Mouse (Mus musculus) forebrain, embryonic 16.5 days (tissue): ENCODE measurements at regions not wholly inside any gene's neighbourhood (a gene's known extent, or its start where the extent isn't known, plus 50 kb on each side); places are given as distances from the start of the nearest gene placed in this dataset.

Source experiments
- ATAC-seq: fragments of 200-750 bp; cut with Nextera tagmentation; 2 replicates; pipeline ENCODE4 v1.8.0; 2017; ENCODE audit warnings: mild to moderate bottlenecking, moderate library complexity
- H3K27ac ChIP-seq: fragments of 300-500 bp; sonication (generic); 2 replicates; pipeline ENCODE4 v1.5.1; 2014; ENCODE audit warnings: low read length, control low read depth
- H3K27me3 ChIP-seq: fragments of 300-500 bp; sonication (generic); replicated peaks from 2 replicates; pipeline ENCODE4 v1.6.1; 2014; ENCODE audit warnings: low read length; ENCODE audit not compliant: control insufficient read depth, insufficient read depth
- H3K36me3 ChIP-seq: fragments of 300-500 bp; sonication (generic); 2 replicates; pipeline ENCODE4 v1.6.1; 2014; ENCODE audit not compliant: control insufficient read depth, insufficient read depth
- H3K4me1 ChIP-seq: fragments of 300-500 bp; sonication (generic); replicated peaks from 2 replicates; pipeline ENCODE4 v1.6.1; 2014; ENCODE audit warnings: low read length; ENCODE audit not compliant: control insufficient read depth, insufficient read depth
- H3K4me2 ChIP-seq: fragments of 300-500 bp; sonication (generic); 2 replicates; pipeline ENCODE4 v1.6.1; 2014; ENCODE audit warnings: mild to moderate bottlenecking, low read length, control low read depth
- H3K4me3 ChIP-seq: fragments of 300-500 bp; sonication (generic); replicated peaks from 2 replicates; pipeline ENCODE4 v1.5.1; 2014; ENCODE audit warnings: mild to moderate bottlenecking, low read length, control low read depth
- H3K9ac ChIP-seq: fragments of 300-500 bp; sonication (generic); replicated peaks from 2 replicates; pipeline ENCODE4 v1.6.1; 2014; ENCODE audit warnings: low read depth, low read length, control low read depth
- H3K9me3 ChIP-seq: fragments of 300-500 bp; sonication (generic); 2 replicates; pipeline ENCODE4 v1.6.1; 2016; ENCODE audit warnings: low read length; ENCODE audit not compliant: control insufficient read depth
- WGBS: fragments of 180-500 bp; shearing (Covaris S2); extraction: QIAGEN DNeasy Blood & Tissue Kit; methylation state at CpG from one replicate; pipeline ENCODE4 v1.1.7; 2014; 5-methylcytosine and 5-hydroxymethylcytosine counted together

DNA sequence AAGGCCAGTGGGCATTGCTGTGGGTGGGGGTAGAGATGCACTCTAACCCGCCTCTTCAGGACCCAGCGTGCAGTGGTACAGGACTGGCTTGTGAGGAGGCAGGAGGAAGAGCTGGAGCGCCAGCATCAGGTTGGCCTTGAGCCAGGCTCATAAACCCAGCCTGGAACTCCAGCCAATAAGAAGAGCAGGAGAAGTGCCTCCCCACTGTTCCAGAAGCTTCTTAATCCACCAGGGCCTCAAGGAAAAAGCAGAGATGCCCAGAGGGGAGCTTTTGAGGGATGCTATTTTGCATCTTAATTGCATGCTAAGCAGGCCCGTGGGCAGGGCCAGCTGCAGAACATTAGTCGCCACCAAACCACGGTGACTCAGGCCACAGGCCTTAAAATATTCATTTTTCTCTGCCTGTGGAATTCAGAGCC, 161.4 kb upstream of the Zc3h12a start:
- 0 out of 2 replicates have a peak, but pooled peaks cover 2% of the 10 kb centered on the region for H3K9me3 ChIP-seq
- no peaks in the 10 kb centered on the region for H3K36me3 ChIP-seq
- ATAC-seq, result peak; percentile 83
- 0 out of 2 replicates have a peak, but pooled peaks cover 4% of the 10 kb centered on the region for H3K27me3 ChIP-seq
- peaks cover 17% of the 10 kb centered on the region for H3K4me1 ChIP-seq
- peak overlapping the region; percentile 42; the same call in 1 of the 2 replicates for H3K27ac ChIP-seq
- H3K4me3 ChIP-seq, result no peak overlapping the region
- no peak overlapping the region for H3K4me2 ChIP-seq
- no peak overlapping the region for H3K9ac ChIP-seq
- WGBS, result 8% methylated on average over 6 of the region's 6 CpGs

DNA sequence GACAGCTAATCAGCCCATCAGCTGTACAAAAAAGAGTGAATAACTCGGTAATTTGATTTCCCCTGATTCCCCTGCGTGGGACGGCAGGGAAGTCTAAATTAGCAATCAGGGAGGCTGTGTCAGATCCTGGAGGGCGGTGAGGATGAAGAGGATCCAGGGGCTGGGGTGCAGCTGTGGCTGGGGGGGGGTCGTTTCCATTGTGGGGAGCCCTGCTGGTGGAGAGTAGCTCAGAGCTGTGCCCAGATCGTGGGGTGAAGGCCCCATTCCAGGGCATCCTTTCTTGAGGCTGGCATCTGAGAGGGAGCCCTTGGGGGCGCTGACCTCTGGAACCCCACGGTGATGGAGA, 155.3 kb upstream of the Zc3h12a start:
- H3K27ac ChIP-seq, result peak overlapping the region; percentile 77

DNA sequence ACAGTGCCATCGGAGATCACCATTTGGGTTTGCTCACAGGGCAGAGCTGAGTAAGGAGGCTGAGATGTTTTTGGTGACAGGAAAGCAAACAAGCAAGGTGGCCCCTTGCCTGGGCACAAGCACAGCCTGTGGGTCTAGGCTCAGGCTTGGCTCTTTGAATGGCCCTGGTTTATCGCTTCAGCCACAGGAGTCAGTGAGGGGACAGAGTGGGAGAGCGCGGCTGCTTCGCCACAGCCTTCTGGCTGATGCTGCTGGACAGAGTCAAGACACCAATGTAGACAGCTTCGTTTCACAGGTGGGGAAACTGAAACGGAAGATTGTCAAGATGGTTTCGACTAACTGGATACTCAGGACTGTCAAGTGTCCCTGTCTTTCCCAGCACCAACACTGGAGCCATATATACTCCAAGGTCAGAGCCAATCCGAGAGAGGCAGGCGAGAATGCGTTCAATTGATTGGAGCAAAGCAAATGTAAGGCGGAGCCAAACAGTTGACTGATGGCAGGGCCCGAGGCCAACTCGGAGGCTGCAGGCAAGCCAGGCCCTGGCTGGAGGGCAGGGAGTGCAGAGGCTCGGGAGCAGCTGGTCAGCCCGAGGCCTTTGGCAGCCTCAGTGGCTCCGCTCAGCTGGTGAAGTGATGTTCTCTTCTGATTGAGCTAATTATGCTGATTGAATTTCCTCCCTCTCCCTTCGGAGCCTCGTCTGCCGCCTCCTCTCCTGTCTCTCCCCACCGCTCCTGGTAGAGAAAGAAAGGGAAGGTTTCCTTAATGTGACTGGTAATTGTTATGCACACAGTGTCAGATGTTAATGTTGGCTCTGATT, 154.7 kb upstream of the Zc3h12a start:
- H3K9me3 ChIP-seq, result no peaks in the 10 kb centered on the region
- peaks cover 25% of the 10 kb centered on the region for H3K4me1 ChIP-seq
- peak overlapping the region; percentile 77 for H3K27ac ChIP-seq
- peak; percentile 91 for ATAC-seq
- 15% methylated on average over 21 of the region's 21 CpGs for WGBS
- H3K36me3 ChIP-seq, result no peaks in the 10 kb centered on the region
- H3K4me3 ChIP-seq, result peak overlapping the region; percentile 32
- H3K27me3 ChIP-seq, result no peaks in the 10 kb centered on the region
- H3K4me2 ChIP-seq, result peak overlapping the region; percentile 57
- H3K9ac ChIP-seq, result peak overlapping the region; percentile 40

More for the DNA sequence above, 155.3 kb upstream of the Zc3h12a start:
- Histone ChIP-seq H3K4me1 (peaks cover 23% of the 10 kb centered on the region), H3K9me3 (no peaks in the 10 kb centered on the region), H3K9ac (no peak overlapping the region; the same call in 1 of the 2 replicates), H3K36me3 (no peaks in the 10 kb centered on the region), H3K27me3 (no peaks in the 10 kb centered on the region), H3K4me2 (peak overlapping the region; percentile 57), H3K4me3 (no peak overlapping the region; the same call in 1 of the 2 replicates)
- WGBS, result 14% methylated on average over 8 of the region's 8 CpGs
- no peak; the same call in 1 of the 2 replicates for ATAC-seq

DNA sequence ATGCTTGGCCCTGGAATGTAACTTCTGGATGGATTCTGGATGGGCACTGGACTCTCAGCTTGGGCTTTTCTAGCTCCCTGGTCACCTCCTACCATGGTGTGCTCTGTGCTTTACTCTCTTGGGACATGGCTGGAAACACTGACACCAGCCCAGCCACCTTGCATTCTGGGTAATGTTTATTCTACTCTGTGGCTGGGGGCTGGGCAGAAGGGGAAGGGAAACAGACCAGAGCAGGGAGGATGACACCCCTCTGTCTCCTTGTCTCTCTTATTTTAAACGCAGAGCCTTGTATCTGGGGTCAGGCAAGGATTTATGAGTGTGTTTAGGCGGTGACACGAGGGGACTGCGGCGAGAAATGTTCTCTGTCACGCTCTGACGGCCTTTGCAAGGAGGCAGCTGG, 151.5 kb upstream of the Zc3h12a start:
- Histone ChIP-seq H3K27me3 (peaks cover 17% of the 10 kb centered on the region), H3K27ac (no peak overlapping the region), H3K4me3 (no peak overlapping the region), H3K4me1 (peaks cover 38% of the 10 kb centered on the region), H3K9me3 (no peaks in the 10 kb centered on the region), H3K9ac (no peak overlapping the region), H3K4me2 (no peak overlapping the region), H3K36me3 (no peaks in the 10 kb centered on the region)
- ATAC-seq, result no peak
- 70% methylated on average over 7 of the region's 7 CpGs for WGBS

DNA sequence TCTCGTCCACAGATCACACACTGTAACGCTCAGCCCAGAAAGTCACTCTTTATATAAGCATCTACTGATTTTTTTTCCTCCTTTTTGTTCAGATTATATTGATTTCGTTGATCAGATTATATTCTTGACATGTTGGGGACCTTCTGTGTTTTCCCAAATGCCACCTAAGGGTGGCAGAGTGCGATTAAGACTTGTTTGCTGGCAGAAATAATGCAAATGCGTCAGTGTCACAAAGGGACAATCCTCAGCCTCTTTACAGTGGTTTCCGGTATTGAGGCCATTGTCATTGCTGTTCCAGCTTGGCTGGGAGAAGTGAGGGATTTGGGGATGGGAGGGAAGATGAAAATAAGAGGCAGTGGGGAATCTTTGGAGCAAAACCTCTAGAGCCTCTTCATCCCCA, 149.2 kb upstream of the Zc3h12a start:
- Histone ChIP-seq H3K27ac (no peak overlapping the region), H3K4me2 (no peak overlapping the region), H3K4me3 (no peak overlapping the region), H3K4me1 (peaks cover 19% of the 10 kb centered on the region), H3K27me3 (peaks cover 17% of the 10 kb centered on the region), H3K36me3 (no peaks in the 10 kb centered on the region), H3K9ac (no peak overlapping the region), H3K9me3 (no peaks in the 10 kb centered on the region)
- WGBS, result 53% methylated on average over 6 of the region's 6 CpGs
- no peak for ATAC-seq

DNA sequence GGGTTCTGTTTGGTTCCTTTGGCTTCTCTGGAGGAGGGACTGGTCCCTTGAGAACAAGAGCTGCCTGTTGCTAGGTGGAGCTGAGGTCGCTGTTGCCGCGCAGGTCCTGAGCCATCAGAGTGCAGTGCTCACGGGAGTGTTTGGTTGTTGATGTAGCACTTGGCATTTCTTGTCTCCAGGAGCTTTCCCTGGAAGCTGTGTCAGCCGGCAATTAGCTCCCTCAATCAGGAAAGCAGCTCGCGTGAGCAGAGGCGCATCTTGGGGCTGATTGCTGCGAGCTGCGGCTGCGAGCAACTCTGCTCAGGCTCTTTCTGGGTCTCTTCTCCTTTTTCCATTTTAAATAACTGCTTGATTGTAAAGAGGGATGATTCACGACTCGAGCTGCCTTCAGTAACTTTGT, 147.6 kb upstream of the Zc3h12a start:
- H3K4me3 ChIP-seq, result no peak overlapping the region
- 0 out of 2 replicates have a peak overlapping the region, but pooled peaks have one; percentile 1 for H3K9ac ChIP-seq
- H3K4me1 ChIP-seq, result peaks cover 16% of the 10 kb centered on the region
- peak; percentile 68 for ATAC-seq
- H3K4me2 ChIP-seq, result peak overlapping the region; percentile 31
- no peaks in the 10 kb centered on the region for H3K9me3 ChIP-seq
- WGBS, result under 1% methylated on average over 13 of the region's 13 CpGs
- H3K27me3 ChIP-seq, result peaks cover 23% of the 10 kb centered on the region
- H3K27ac ChIP-seq, result peak overlapping the region; percentile 65
- H3K36me3 ChIP-seq, result no peaks in the 10 kb centered on the region

DNA sequence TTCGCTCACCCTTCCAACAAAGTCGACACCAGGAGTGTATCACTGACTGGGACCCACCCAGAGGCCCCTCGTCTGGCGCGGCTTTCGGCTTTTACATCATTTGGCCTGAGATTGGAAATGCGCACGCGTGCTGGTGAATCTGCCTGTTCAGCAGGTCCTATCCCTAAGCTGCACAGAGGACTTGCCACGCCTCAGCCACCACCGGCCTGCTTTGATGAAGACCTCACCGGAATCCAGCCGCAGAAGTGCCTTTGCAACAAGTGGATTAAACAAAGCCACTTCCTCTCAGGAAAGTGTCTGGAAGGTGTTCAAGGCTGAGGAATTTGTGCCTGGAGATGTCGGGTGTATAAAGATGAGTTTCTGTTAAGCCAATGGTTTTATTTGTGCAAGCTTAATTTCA, 143.3 kb upstream of the Zc3h12a start:
- Histone ChIP-seq H3K4me1 (peaks cover 12% of the 10 kb centered on the region), H3K4me3 (no peak overlapping the region), H3K27ac (no peak overlapping the region), H3K27me3 (peaks cover 22% of the 10 kb centered on the region), H3K4me2 (no peak overlapping the region), H3K9me3 (no peaks in the 10 kb centered on the region), H3K36me3 (no peaks in the 10 kb centered on the region), H3K9ac (no peak overlapping the region)
- no peak for ATAC-seq
- 67% methylated on average over 14 of the region's 14 CpGs for WGBS

DNA sequence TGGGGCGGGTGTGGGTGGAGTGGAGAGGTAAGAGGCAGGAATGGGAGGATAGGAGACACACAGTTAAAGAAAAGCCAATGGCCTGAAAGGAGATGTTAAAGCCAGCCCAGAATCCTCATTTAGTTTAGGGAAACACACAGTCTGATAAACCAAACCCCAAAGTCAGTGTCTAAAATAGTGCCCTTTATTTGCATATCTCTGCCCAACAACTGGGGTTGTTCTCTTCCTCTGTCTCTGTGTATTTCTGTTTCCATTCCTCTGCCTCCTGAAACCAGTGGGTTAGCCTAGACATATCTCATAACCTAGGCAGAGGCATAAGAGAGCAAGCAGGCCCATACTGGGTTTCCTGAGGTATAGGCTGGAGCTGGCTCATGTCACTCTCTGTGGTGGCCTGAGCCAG, 138.6 kb upstream of the Zc3h12a start:
- ATAC-seq, result no peak
- Histone ChIP-seq H3K27ac (no peak overlapping the region), H3K4me3 (no peak overlapping the region), H3K9me3 (no peaks in the 10 kb centered on the region), H3K9ac (no peak overlapping the region), H3K36me3 (no peaks in the 10 kb centered on the region), H3K4me1 (peaks cover 27% of the 10 kb centered on the region), H3K27me3 (peaks cover 11% of the 10 kb centered on the region), H3K4me2 (no peak overlapping the region)
- 74% methylated on average over 1 of the region's 1 CpGs for WGBS

DNA sequence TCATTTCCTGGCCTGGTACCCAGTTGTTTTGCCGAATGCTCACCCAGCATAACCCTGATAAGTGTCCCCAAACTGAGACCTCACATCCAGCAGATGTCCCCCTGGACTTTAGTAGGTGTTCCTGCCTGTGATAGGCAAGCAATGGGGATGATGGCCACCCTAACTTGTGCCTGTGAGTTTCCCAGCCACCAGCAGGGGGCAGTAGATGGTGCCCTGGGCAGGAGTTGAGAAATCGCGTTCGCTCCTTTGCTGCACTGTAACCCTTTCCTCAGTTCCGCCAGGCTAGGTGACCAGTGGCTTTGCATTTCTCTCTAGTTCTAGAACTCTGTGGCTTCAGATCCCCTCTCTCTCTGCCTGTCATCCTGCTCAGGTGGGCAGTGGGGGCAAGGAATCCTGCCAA, 137.9 kb upstream of the Zc3h12a start:
- Histone ChIP-seq H3K27ac (no peak overlapping the region), H3K36me3 (no peaks in the 10 kb centered on the region), H3K9me3 (no peaks in the 10 kb centered on the region), H3K9ac (no peak overlapping the region), H3K4me1 (peaks cover 34% of the 10 kb centered on the region), H3K4me3 (no peak overlapping the region), H3K4me2 (no peak overlapping the region), H3K27me3 (peaks cover 8% of the 10 kb centered on the region)
- 22% methylated on average over 5 of the region's 5 CpGs for WGBS
- no peak for ATAC-seq
